Mouse (Mus musculus): ENCODE measurements around the gene Zfp189. TPM values are rescaled to one million over a fixed set of nuclear protein-coding genes. Genes with fewer than 3 reads are reported as not detected.
A peak's percentile ranks its signal among the peaks of the same experiment; 100 is the strongest.

Gene Zfp189
- polyA plus RNA-seq, 1 experiment, result not detected

GRCm38 (mm10) chr4:49535675-49536294 lies 14.8 kb downstream of the Zfp189 start:
- no peaks in the 10 kb centered on the region for H3K4me1 ChIP-seq (ENCODE audit: control insufficient read depth)
- TF ChIP-seq GATA1 (IDR thresholded peaks at IDR 0.05; ENCODE audit: low read length) (no peak), TAL1 (IDR thresholded peaks at IDR 0.05; ENCODE audit: low read length) (no peak)
- peaks cover 2% of the 10 kb centered on the region; the same call in 1 of the 2 replicates for H3K36me3 ChIP-seq (ENCODE audit: control insufficient read depth)
- no peaks in the 10 kb centered on the region for H3K9me3 ChIP-seq (ENCODE audit: control insufficient read depth, low read length)
- H3K4me3 ChIP-seq (replicated peaks), result no peak overlapping the region
- no peaks in the 10 kb centered on the region for H3K27me3 ChIP-seq (ENCODE audit: control insufficient read depth)

GRCm38 (mm10) chr4:49536671-49537070 lies 15.7 kb downstream of the Zfp189 start:
- H3K4me3 ChIP-seq (replicated peaks), result no peak overlapping the region
- TF ChIP-seq GATA1 (IDR thresholded peaks at IDR 0.05; ENCODE audit: low read length) (no peak), TAL1 (IDR thresholded peaks at IDR 0.05; ENCODE audit: low read length) (no peak)
- H3K36me3 ChIP-seq (ENCODE audit: control insufficient read depth), result peaks cover 2% of the 10 kb centered on the region; the same call in 1 of the 2 replicates
- H3K4me1 ChIP-seq (ENCODE audit: control insufficient read depth), result no peaks in the 10 kb centered on the region
- no peaks in the 10 kb centered on the region for H3K27me3 ChIP-seq (ENCODE audit: control insufficient read depth)
- no peaks in the 10 kb centered on the region for H3K9me3 ChIP-seq (ENCODE audit: control insufficient read depth, low read length)

GRCm38 (mm10) chr4:49539665-49540064 lies 18.7 kb downstream of the Zfp189 start:
- Histone ChIP-seq H3K27me3 (ENCODE audit: control insufficient read depth) (no peaks in the 10 kb centered on the region), H3K4me3 (replicated peaks) (no peak overlapping the region), H3K9me3 (ENCODE audit: control insufficient read depth, low read length) (no peaks in the 10 kb centered on the region), H3K4me1 (ENCODE audit: control insufficient read depth) (no peaks in the 10 kb centered on the region), H3K36me3 (ENCODE audit: control insufficient read depth) (no peaks in the 10 kb centered on the region; the same call in 1 of the 2 replicates)
- TF ChIP-seq GATA1 (IDR thresholded peaks at IDR 0.05; ENCODE audit: low read length) (no peak), TAL1 (IDR thresholded peaks at IDR 0.05; ENCODE audit: low read length) (no peak)

- no peaks in the 10 kb centered on the region; the same call in 1 of the 2 replicates for H3K36me3 ChIP-seq (ENCODE audit: control insufficient read depth)
- no peaks in the 10 kb centered on the region for H3K9me3 ChIP-seq (ENCODE audit: control insufficient read depth, low read length)
- H3K27me3 ChIP-seq (ENCODE audit: control insufficient read depth), result no peaks in the 10 kb centered on the region
- TF ChIP-seq GATA1 (IDR thresholded peaks at IDR 0.05; ENCODE audit: low read length) (no peak), TAL1 (IDR thresholded peaks at IDR 0.05; ENCODE audit: low read length) (no peak)
- no peak overlapping the region for H3K4me3 ChIP-seq (replicated peaks)
- no peaks in the 10 kb centered on the region for H3K4me1 ChIP-seq (ENCODE audit: control insufficient read depth)
Measured at GRCm38 (mm10) chr4:49540966-49541365, 20.0 kb downstream of the Zfp189 start.

- Histone ChIP-seq H3K27me3 (ENCODE audit: control insufficient read depth) (no peaks in the 10 kb centered on the region), H3K4me3 (replicated peaks) (no peak overlapping the region), H3K4me1 (ENCODE audit: control insufficient read depth) (no peaks in the 10 kb centered on the region), H3K9me3 (ENCODE audit: control insufficient read depth, low read length) (no peaks in the 10 kb centered on the region), H3K36me3 (ENCODE audit: control insufficient read depth) (no peaks in the 10 kb centered on the region; the same call in 1 of the 2 replicates)
- no peak for TF ChIP-seq GATA1 (IDR thresholded peaks at IDR 0.05; ENCODE audit: low read length)
- TF ChIP-seq TAL1 (IDR thresholded peaks at IDR 0.05; ENCODE audit: low read length), result no peak
Measured at GRCm38 (mm10) chr4:49546026-49546425, 25.1 kb downstream of the Zfp189 start.

- Histone ChIP-seq H3K27me3 (ENCODE audit: control insufficient read depth) (no peaks in the 10 kb centered on the region), H3K4me3 (replicated peaks) (no peak overlapping the region), H3K4me1 (ENCODE audit: control insufficient read depth) (no peaks in the 10 kb centered on the region), H3K36me3 (ENCODE audit: control insufficient read depth) (no peaks in the 10 kb centered on the region; the same call in 1 of the 2 replicates), H3K9me3 (ENCODE audit: control insufficient read depth, low read length) (no peaks in the 10 kb centered on the region)
- TF ChIP-seq GATA1 (IDR thresholded peaks at IDR 0.05; ENCODE audit: low read length) (no peak), TAL1 (IDR thresholded peaks at IDR 0.05; ENCODE audit: low read length) (no peak)
Measured at GRCm38 (mm10) chr4:49546873-49547543, 26.0 kb downstream of the Zfp189 start.

GRCm38 (mm10) chr4:49547544-49548219 lies 26.7 kb downstream of the Zfp189 start:
- Histone ChIP-seq H3K27me3 (ENCODE audit: control insufficient read depth) (no peaks in the 10 kb centered on the region), H3K4me1 (ENCODE audit: control insufficient read depth) (no peaks in the 10 kb centered on the region), H3K4me3 (replicated peaks) (peak overlapping the region; percentile 45), H3K36me3 (ENCODE audit: control insufficient read depth) (no peaks in the 10 kb centered on the region; the same call in 1 of the 2 replicates), H3K9me3 (ENCODE audit: control insufficient read depth, low read length) (no peaks in the 10 kb centered on the region)
- TF ChIP-seq TAL1 (IDR thresholded peaks at IDR 0.05; ENCODE audit: low read length), result no peak
- no peak for TF ChIP-seq GATA1 (IDR thresholded peaks at IDR 0.05; ENCODE audit: low read length)

GRCm38 (mm10) chr4:49549383-49549782 lies 28.4 kb downstream of the Zfp189 start, which contains the start of gene Aldob:
TSS of gene Aldob (minus strand) at chr4:49549546.
- Histone ChIP-seq H3K27me3 (ENCODE audit: control insufficient read depth) (no peaks in the 10 kb centered on the region), H3K4me3 (replicated peaks) (peak within 1 kb of the TSS; percentile 45), H3K9me3 (ENCODE audit: control insufficient read depth, low read length) (no peaks in the 10 kb centered on the region), H3K4me1 (ENCODE audit: control insufficient read depth) (no peaks in the 10 kb centered on the region), H3K36me3 (ENCODE audit: control insufficient read depth) (no peaks in the 10 kb centered on the region)
- TF ChIP-seq GATA1 (IDR thresholded peaks at IDR 0.05; ENCODE audit: low read length), result no peak
- TF ChIP-seq TAL1 (IDR thresholded peaks at IDR 0.05; ENCODE audit: low read length), result no peak

- Histone ChIP-seq H3K4me3 (replicated peaks) (no peak overlapping the region), H3K36me3 (ENCODE audit: control insufficient read depth) (no peaks in the 10 kb centered on the region), H3K27me3 (ENCODE audit: control insufficient read depth) (no peaks in the 10 kb centered on the region), H3K9me3 (ENCODE audit: control insufficient read depth, low read length) (no peaks in the 10 kb centered on the region), H3K4me1 (ENCODE audit: control insufficient read depth) (no peaks in the 10 kb centered on the region)
- TF ChIP-seq TAL1 (IDR thresholded peaks at IDR 0.05; ENCODE audit: low read length) (no peak), GATA1 (IDR thresholded peaks at IDR 0.05; ENCODE audit: low read length) (no peak)
Measured at GRCm38 (mm10) chr4:49553380-49553779, 32.4 kb downstream of the Zfp189 start.

Measured in erythroblast, embryonic 14.5 days (primary cell).